Mouse (Mus musculus): ENCODE data around the gene Als2. TPM values are rescaled to one million over a fixed set of nuclear protein-coding genes. Genes with fewer than 3 reads are reported as not detected.

Gene Als2
- polyA plus RNA-seq, 1 experiment from 2014 or later: 7.1 TPM

DNA sequence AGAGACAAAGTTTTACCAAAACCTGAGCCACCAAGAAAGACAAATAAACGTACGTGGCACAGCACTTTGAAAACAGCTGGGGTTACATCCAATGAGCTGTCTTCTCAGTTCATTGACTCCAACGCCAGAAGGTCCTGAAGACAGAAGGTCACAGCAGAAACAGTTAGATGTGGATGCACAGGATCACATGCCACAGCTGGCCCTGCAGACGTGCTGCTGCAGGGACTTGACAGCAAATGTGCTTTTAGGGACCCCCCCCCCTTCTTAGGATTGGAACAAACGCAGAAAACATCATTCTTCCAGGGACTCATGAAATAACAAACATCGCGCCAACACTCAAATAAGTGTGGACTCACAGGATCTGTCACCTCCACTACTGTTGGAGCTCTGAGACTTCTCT, 108.2 kb downstream of the Als2 start:
- Histone ChIP-seq H3K9ac (no peak overlapping the region), H3K4me3 (no peak overlapping the region), H3K4me1 (peaks cover under 1% of the 10 kb centered on the region), H3K36me3 (no peaks in the 10 kb centered on the region), H3K4me2 (no peak overlapping the region), H3K27ac (replicated peaks) (no peak overlapping the region), H3K9me3 (no peaks in the 10 kb centered on the region), H3K27me3 (replicated peaks) (no peaks in the 10 kb centered on the region; the same call in none of the 2 replicates)
- WGBS: 63% methylated on average over 7 of the region's 7 CpGs
- ATAC-seq (ENCODE audit: extremely low read depth, insufficient number of reproducible peaks, low FRiP score, low TSS enrichment): no peak

DNA sequence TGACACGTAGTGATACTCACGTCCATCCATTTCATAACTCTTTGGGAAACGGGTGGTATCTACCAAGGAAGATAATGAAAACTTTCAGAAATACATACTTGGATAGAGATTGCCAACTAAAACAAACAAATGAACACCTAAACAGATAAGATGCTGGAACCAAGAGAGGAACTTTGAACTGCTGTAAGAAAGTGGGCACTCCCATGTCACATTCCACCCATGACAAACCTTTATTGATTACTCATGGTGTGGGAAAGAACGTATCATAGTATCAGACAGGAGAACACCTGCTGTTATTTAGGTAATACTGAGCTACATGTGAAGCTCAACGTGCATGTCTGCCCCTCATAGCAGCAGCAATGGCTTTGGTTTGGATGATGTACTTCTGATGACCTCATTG, 111.5 kb downstream of the Als2 start:
- Histone ChIP-seq H3K9ac (no peak overlapping the region), H3K9me3 (no peaks in the 10 kb centered on the region), H3K4me3 (no peak overlapping the region), H3K4me1 (peaks cover 2% of the 10 kb centered on the region), H3K4me2 (no peak overlapping the region), H3K36me3 (no peaks in the 10 kb centered on the region), H3K27me3 (replicated peaks) (no peaks in the 10 kb centered on the region; the same call in 1 of the 2 replicates), H3K27ac (replicated peaks) (no peak overlapping the region)
- 61% methylated on average over 5 of the region's 5 CpGs for WGBS
- no peak for ATAC-seq (ENCODE audit: extremely low read depth, insufficient number of reproducible peaks, low FRiP score, low TSS enrichment)

DNA sequence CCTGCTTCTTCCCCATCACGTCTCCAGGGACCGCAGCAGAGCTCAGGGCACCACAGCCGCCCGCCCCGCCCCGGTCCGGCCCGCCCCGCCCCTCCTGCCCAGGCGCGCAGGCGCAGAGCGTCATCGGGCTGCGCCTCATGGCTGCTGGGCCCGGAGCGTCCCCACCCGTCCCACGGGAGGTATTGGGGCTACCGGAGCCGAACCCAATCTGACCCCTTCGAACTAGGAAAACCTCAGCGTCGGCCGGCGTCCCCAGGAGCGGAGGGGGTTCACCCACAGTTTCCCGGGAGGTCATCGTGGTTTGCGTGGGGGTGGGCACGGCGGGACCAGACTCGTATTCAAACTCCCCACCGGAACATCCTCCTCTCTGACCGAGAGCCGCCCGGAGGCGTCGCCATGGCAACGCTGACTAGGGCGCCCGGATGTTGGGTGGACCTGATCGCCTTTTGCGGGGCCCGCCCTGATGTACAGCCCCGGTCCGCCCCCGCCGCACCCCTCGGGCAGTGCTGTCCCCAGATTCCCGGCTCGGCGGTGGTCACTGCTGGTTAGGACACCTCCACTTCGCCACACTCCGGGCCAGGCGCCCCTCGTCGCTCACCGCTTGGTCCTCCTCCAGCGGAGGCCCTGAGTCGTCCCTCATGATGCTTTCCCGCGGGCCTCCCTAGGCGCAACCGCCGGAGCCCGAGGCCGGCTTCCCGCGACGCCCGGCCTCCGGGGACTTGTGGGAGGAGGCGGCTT, 117.1 kb downstream of the Als2 start, which contains the start of gene Tmem237:
TSS of gene Tmem237 (minus strand) at position 689 of the 738 bp plus-strand sequence.
- peak; percentile 92 for ATAC-seq (ENCODE audit: extremely low read depth, insufficient number of reproducible peaks, low FRiP score, low TSS enrichment)
- Histone ChIP-seq H3K27ac (replicated peaks) (peak within 1 kb of the TSS; percentile 69), H3K27me3 (replicated peaks) (no peaks in the 10 kb centered on the region), H3K4me3 (peak within 1 kb of the TSS; percentile 71), H3K9ac (peak within 1 kb of the TSS; percentile 86), H3K9me3 (no peaks in the 10 kb centered on the region), H3K4me1 (peaks cover 12% of the 10 kb centered on the region), H3K4me2 (peak within 1 kb of the TSS; percentile 89), H3K36me3 (peaks cover 5% of the 10 kb centered on the region; the same call in 1 of the 2 replicates)
- WGBS: under 1% methylated on average over 74 of the region's 74 CpGs

Other genes with a start within 250 kb of the Als2 start
- not detected in 2 replicates for gene C2cd6, start 142.3 kb downstream of the Als2 start, polyA plus RNA-seq (2015; fragmentation: Nextera tagmentation; extraction: Ambion mirVana)
- gene Tmem237, start 116.8 kb downstream of the Als2 start, polyA plus RNA-seq (2015; fragmentation: Nextera tagmentation; extraction: Ambion mirVana): 14.1 and 15.9 TPM in 2 replicates
- 0.23 and 0.38 TPM in 2 replicates for gene Mpp4, start 73.8 kb downstream of the Als2 start, polyA plus RNA-seq (2015; fragmentation: Nextera tagmentation; extraction: Ambion mirVana)
- 0.37 TPM in 1 of 2 replicates, not detected in the other for gene Cdk15, start 19.7 kb upstream of the Als2 start, polyA plus RNA-seq (2015; fragmentation: Nextera tagmentation; extraction: Ambion mirVana)
- gene Fzd7, start 245.2 kb upstream of the Als2 start, polyA plus RNA-seq (2015; fragmentation: Nextera tagmentation; extraction: Ambion mirVana): 3.0 and 3.5 TPM in 2 replicates